Mouse (Mus musculus): ENCODE measurements around the gene Gm36176.

Gene Gm36176

DNA sequence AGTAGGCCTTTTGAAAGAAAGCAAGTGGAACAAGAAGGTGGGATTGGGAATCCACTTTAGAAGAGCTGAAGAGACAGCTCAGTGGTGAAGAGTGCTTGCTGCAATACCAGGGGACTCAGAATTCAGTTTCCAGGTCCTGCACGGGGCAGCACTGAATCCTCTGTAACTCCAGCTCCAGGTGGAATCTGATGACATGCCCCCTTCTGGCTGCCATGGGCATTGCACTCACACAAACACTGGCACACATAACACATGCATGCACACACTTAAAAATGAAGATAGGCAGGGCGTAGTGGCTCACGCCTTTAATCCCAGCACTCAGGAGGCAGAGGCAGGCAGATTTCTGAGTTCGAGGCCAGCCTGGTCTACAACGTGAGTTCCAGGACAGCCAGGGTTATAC is 36.0 kb downstream of the Gm36176 start:
- DNase-seq, result no peak

- no peak for DNase-seq
Measured at GRCm38 (mm10) chr10:77886007-77886747, 39.6 kb downstream of the Gm36176 start.

DNA sequence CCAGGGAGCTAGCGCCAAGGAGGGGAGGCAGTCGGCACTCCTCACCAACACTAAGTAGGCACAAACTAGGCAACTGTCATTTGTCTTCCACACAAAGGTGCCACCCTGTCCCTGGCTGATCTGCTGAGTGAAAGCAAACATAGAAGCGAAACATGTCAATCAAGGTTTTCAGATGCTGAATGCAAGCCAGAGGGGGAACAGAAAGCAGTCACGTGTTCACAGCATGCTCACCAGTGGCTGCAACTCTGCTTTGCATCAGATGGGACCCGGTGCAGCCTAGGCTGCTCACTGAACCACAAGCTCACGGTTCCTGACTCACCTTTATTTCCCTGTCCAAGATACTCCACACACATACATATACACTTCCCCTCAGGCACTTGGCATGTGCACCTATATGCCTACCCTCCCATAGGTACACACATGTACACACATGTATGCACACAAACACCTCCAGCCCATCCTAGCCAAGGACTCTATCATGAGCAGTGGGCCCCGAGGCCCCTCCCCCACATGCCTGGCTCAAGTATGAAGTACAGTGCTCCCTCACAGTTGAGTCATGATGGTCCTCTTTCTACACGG is 44.5 kb downstream of the Gm36176 start:
- DNase-seq, result no peak

GRCm38 (mm10) chr10:77895562-77895961 is 49.0 kb downstream of the Gm36176 start:
- DNase-seq, result no peak

Measured in heart, adult 11 months (tissue).